Mouse (Mus musculus): ENCODE measurements around the gene Ccdc163.

DNA sequence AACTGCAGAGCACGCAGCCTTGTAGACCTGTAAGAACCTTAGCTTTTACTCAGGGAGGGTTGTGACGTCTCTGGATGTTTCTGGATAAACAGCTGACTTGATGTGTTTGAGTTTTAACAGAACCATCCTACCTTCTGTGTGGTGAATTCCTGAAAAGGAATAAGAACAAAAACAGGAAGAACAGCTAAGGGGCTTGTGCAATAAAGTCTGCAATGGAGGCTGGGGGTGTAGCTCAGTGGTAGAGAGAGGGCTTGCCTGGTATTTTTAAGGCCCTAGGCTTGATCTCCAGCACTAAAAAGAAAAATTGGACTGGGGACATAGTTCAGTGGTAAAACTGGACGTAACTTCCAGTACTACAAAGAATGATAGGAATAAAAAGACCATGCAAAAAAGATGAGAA lies 68.8 kb downstream of the Ccdc163 start:
- TF ChIP-seq POLR2A (IDR thresholded peaks at IDR 0.05; ENCODE audit: borderline replicate concordance, control insufficient read depth, low read depth, low read length) (no peak), CTCF (IDR thresholded peaks at IDR 0.05; ENCODE audit: control insufficient read depth, insufficient read depth, low read length) (no peak)
